Comparison of ENCODE assay signal across 9 mouse cellular contexts in the genomic region with DNA sequence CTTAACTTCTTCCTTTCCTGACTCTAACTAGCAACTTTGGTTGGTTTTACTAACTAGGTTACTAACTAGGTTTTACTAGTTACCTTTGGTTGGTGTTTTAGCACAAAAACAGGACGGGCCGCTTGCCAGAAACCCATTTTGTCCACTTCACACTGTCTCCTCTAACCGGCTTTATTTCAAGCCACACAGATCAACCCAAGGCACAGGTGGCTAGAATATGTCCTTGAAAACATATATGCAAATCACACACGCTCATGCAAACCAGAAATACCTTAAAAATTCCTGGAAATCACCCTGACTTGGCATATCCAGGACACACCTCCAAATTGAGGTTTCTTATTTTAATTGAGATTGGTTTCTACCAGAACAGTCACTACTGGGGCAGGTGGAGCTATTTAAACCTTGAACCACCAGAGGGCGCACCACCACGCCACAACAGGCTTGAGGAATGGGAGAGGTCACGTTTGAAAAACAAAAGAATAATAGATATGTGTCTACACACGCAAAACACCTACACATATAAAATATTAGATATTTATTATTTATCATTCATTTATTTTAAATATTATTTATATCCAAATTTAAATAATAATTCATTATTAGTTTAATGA. TPM values are rescaled to one million over a fixed set of nuclear protein-coding genes. Genes with fewer than 3 reads are reported as not detected.
DNase-seq lines count a peak whose midpoint lies in the region; ATAC-seq and TF ChIP-seq lines count a peak whose summit lies in the region.
"Had no signal": no experiment of that assay in that cellular context is flagged by ENCODE, and none has a peak within 500 bp of the region (broad histone marks: within the 10 kb centered on the region; RNA-seq: fewer than 3 reads in every experiment).

No protein-coding gene starts in this region.

- TF ChIP-seq CTCF in stomach, postnatal 0 days (IDR thresholded peaks at IDR 0.05; ENCODE audit: low read depth): peak; percentile 90

- no peaks in the 10 kb centered on the region for H3K27me3 ChIP-seq in limb, embryonic 14.5 days (ENCODE audit: control insufficient read depth, insufficient read depth, low read length)
- H3K27me3 ChIP-seq in neural tube, embryonic 11.5 days (ENCODE audit: control insufficient read depth, insufficient read depth, low read length): no peaks in the 10 kb centered on the region
- no peaks in the 10 kb centered on the region for H3K27me3 ChIP-seq in stomach, postnatal 0 days (ENCODE audit: control insufficient read depth, insufficient read depth, low read length)

- no peak overlapping the region for H3K4me2 ChIP-seq in limb, embryonic 14.5 days (replicated peaks; ENCODE audit: low read depth, low read length, severe bottlenecking)
- H3K4me2 ChIP-seq in neural tube, embryonic 11.5 days (ENCODE audit: low read depth): no peak overlapping the region
- H3K4me2 ChIP-seq in stomach, postnatal 0 days (replicated peaks; ENCODE audit: low read depth): no peak overlapping the region

- no peaks in the 10 kb centered on the region for H3K4me1 ChIP-seq in limb, embryonic 14.5 days (ENCODE audit: control insufficient read depth, insufficient read depth, low read length)
- H3K4me1 ChIP-seq in neural tube, embryonic 11.5 days (ENCODE audit: control insufficient read depth, insufficient read depth, low read length): no peaks in the 10 kb centered on the region
- H3K4me1 ChIP-seq in stomach, postnatal 0 days (replicated peaks; ENCODE audit: control insufficient read depth, insufficient read depth): no peaks in the 10 kb centered on the region

- no peak overlapping the region for H3K4me3 ChIP-seq in limb, embryonic 14.5 days (replicated peaks; ENCODE audit: low read length)
- no peak overlapping the region for H3K4me3 ChIP-seq in neural tube, embryonic 11.5 days (ENCODE audit: low read depth, low read length)
- no peak overlapping the region for H3K4me3 ChIP-seq in stomach, postnatal 0 days (ENCODE audit: low read depth, low read length)
- H3K4me3 ChIP-seq: erythroblast, embryonic 14.5 days had no signal

- peak; percentile 84; the same call in 1 of the 2 replicates for ATAC-seq in limb, embryonic 14.5 days (ENCODE audit: low FRiP score, low read depth)
- peak; percentile 67; the same call in 1 of the 2 replicates for ATAC-seq in neural tube, embryonic 11.5 days (ENCODE audit: insufficient read depth, low FRiP score, low TSS enrichment)
- peak; percentile 73; the same call in 1 of the 2 replicates for ATAC-seq in stomach, postnatal 0 days (ENCODE audit: low FRiP score, low TSS enrichment)

- no peak overlapping the region for H3K27ac ChIP-seq in limb, embryonic 14.5 days (replicated peaks; ENCODE audit: low read depth, low read length)
- no peak overlapping the region for H3K27ac ChIP-seq in neural tube, embryonic 11.5 days (ENCODE audit: low read depth, low read length)
- H3K27ac ChIP-seq in stomach, postnatal 0 days (replicated peaks): no peak overlapping the region

- TF ChIP-seq EP300 in stomach, postnatal 0 days (optimal IDR thresholded peaks at IDR 0.05): no peak

- peak; percentile 72 for DNase-seq in 416B (ENCODE audit: low read depth)
- DNase-seq in T-cell, adult 2 months (ENCODE audit: low spot score): peak; percentile 59
- peak; percentile 74 to 75 for DNase-seq in cerebellum, postnatal 36 days
- peak; percentile 60 for DNase-seq in gastrocnemius, adult 18-20 months (ENCODE audit: low spot score)
- DNase-seq in kidney, adult 8-10 months: peak; percentile 34 to 68
- peak; percentile 76 for DNase-seq in limb, embryonic 14.5 days (ENCODE audit: low spot score)
- DNase-seq in neural tube, embryonic 11.5 days (ENCODE audit: low spot score): peak; percentile 79
- DNase-seq in stomach, postnatal 0 days (ENCODE audit: low spot score): peak; percentile 79

- WGBS in limb, embryonic 14.5 days: 31% methylated on average over 8 of the region's 8 CpGs
- 32% methylated on average over 8 of the region's 8 CpGs for WGBS in neural tube, embryonic 11.5 days
- WGBS in stomach, postnatal 0 days: 31% methylated on average over 8 of the region's 8 CpGs

- H3K9ac ChIP-seq in limb, embryonic 14.5 days (ENCODE audit: low read depth, low read length, severe bottlenecking): no peak overlapping the region
- H3K9ac ChIP-seq in neural tube, embryonic 11.5 days (ENCODE audit: low read length): no peak overlapping the region
- H3K9ac ChIP-seq in stomach, postnatal 0 days (ENCODE audit: low read length): no peak overlapping the region

- no peaks in the 10 kb centered on the region for H3K36me3 ChIP-seq in limb, embryonic 14.5 days (ENCODE audit: control insufficient read depth, insufficient read depth, low read length)
- H3K36me3 ChIP-seq in neural tube, embryonic 11.5 days (ENCODE audit: control insufficient read depth, insufficient read depth, low read length): no peaks in the 10 kb centered on the region
- H3K36me3 ChIP-seq in stomach, postnatal 0 days (ENCODE audit: control insufficient read depth, insufficient read depth, low read length): no peaks in the 10 kb centered on the region

- no peaks in the 10 kb centered on the region for H3K9me3 ChIP-seq in limb, embryonic 14.5 days (ENCODE audit: control insufficient read depth, low read length)
- no peaks in the 10 kb centered on the region for H3K9me3 ChIP-seq in neural tube, embryonic 11.5 days (ENCODE audit: control insufficient read depth, low read length)
- H3K9me3 ChIP-seq in stomach, postnatal 0 days (ENCODE audit: control insufficient read depth, low read length): no peaks in the 10 kb centered on the region

- TF ChIP-seq POLR2A in limb, embryonic 14.5 days (IDR thresholded peaks at IDR 0.05; ENCODE audit: borderline replicate concordance, extremely low read depth, insufficient read depth, insufficient read length): 0 out of 2 replicates have a peak, but pooled peaks have one; percentile 20

RNA-seq across cellular contexts. Expression of a gene that starts 52.1 kb away (rescaled TPM):
- total RNA-seq in gastrocnemius, adult 18-20 months (2021): under 1 TPM; 0.14 TPM
- polyA plus RNA-seq in limb, embryonic 14.5 days (2012; rRNA removed): 0.10 and 0.18 TPM in 2 replicates
- polyA plus RNA-seq in limb, embryonic 14.5 days (2014; fragmentation: Nextera tagmentation; extraction: Ambion mirVana): 1.5 and 2.2 TPM in 2 replicates
- polyA plus RNA-seq in neural tube, embryonic 11.5 days (2014; fragmentation: Nextera tagmentation; extraction: Ambion mirVana): 1.5 TPM in 2 replicates
- 5.8 and 6.1 TPM in 2 replicates for polyA plus RNA-seq in stomach, postnatal 0 days (2015; fragmentation: Nextera tagmentation; extraction: Ambion mirVana)
- polyA plus RNA-seq: erythroblast, embryonic 14.5 days had no signal
